Mouse (Mus musculus) spleen, adult 12 weeks (tissue): ENCODE data around the gene Dusp2.

Experiments
- DNase-seq: peaks from one replicate; pipeline ENCODE4 v3.0.0; 2022; ENCODE audit warnings: low spot score

Gene Dusp2

GRCm38 (mm10) chr2:127367126-127367820 lies 31.3 kb downstream of the Dusp2 start:
- no peak for DNase-seq

DNA sequence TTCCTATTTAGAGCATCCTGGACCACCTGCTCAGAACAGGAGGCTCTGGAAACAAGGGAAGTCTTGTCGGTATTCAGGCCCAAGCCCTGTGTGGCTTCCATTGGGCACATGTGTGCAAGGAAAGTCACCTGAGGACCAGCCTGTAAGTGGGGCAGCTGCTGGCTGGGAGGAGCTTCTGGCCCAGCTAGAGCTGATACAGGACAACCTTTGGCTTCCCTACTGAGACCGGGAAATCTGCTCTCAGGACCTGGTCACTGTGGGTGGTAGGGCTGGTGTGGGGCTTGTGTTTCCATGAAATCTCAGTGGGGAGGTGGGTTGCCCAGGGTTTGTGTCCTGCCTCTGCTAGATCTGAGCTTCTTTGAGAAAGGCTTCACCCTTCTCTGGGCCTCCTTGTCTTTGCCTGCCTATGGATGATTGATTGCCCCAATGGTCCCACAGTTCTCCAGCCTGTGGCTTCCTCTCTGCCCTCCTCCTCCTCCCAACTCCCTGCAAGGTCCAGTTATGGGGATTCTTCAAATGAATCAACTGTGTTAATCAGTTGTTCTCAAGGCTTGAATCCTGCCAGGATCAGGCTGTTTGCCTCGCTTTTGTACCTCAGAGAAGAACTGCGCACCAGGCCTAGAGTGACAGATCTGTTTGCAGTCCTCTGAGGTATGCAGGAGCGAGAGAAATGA lies 33.9 kb downstream of the Dusp2 start:
- DNase-seq, result no peak

DNA sequence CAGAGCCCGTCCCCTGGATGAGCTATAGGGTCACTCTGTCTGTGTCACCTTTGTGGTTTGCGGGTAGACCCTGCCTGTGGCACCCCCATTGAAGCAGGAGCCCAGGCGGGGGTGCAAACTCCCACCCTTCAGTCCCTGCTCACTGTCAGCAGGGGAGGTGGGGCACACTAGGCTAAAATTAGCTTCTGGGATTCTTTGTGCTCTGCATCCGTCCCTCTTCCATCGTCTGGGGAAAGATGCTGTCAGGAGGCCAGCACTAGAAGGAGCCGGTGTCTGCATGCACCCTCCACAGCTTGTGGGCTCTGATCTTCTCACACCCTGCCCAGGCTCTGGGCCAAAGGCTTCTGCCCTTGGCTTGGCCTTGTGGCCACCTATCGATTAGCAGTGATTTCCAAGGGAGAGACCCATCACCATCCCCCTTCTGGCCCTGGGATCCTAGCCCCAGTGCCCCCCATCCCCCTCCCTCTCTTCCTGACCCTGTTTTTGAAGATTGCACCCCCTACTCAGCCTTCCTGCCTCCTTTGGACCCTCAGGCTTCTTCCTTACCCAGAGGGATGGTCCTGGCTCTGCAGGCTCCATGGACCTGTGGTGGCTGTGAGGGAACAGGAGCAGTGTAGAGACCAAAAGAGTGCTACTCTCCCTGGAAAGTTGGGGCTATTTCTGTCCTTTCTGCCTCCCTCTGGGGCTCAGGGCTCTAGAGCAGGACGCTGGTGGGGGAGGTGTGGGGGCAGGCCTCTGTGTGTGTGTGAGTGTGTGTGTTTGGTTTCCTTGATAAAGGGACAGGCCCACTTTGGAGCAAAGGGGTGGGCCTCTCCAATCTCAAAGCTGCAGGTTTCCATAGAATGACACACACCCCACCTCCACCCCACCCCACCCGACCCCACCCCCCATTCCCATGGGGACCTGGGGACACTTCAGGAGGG lies 34.9 kb downstream of the Dusp2 start:
- DNase-seq, result no peak

DNA sequence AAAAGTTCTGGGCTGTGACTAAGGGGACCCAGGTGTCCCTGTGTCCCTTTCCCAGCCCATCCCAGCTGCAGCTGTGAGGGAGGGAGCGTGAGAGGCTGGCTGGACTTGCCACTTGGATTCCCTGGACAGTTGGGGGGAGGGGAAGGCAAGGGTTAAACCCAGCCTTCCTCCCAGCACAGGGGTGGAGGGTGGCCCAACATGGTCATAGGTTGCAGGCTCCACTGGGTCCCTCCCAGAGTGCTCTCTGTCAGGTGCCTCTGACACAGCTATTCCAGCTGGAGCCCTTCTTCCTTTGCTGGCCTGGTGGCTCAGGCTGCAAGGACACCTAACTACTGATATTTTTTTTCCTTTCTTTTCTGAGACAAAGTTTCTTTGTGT lies 35.5 kb downstream of the Dusp2 start:
- no peak for DNase-seq

DNA sequence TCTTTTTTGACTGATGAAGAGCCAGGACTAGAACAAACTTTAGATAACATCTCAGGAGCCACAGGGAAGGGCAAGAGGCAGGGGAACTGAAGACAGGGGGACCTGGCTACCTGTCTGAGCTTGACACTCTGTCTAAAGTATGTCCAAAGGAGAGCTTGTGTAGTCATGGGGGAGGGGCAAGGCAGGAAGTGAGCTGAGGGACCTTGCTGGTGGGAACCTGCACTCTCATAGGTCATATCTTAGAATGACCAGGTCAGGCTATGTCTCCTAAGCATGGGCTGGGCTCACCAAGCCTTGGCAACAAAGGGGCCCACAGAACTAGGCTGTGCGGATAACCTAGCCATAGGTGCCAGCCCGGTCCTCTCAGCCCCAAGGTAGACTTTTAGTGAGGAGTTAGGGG lies 36.1 kb downstream of the Dusp2 start:
- no peak for DNase-seq

DNA sequence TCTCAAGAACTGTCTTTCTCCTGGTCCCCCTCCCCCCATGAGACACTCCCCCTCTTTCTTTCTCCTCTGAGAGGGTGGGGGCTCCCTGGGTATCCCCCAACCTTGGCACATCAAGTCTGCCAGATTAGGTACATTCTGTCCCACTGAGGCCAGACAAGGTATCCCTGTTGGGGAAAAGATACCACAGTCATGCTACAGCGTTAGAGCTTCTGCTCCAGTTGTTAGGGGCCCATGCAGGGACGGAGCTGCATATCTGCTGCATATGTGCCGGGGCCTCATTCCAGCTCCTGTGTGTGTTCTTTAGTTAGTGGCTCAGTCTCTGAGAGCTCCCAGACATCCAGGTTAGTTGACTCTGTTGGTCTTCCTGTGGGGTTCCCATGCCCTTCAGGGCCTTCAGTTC lies 38.2 kb downstream of the Dusp2 start:
- no peak for DNase-seq

- no peak for DNase-seq
Measured at GRCm38 (mm10) chr2:127375087-127375486, 39.1 kb downstream of the Dusp2 start.

GRCm38 (mm10) chr2:127375759-127376341 lies 39.9 kb downstream of the Dusp2 start:
- no peak for DNase-seq

- DNase-seq, result no peak
Measured at GRCm38 (mm10) chr2:127376423-127377051, 40.6 kb downstream of the Dusp2 start.

DNA sequence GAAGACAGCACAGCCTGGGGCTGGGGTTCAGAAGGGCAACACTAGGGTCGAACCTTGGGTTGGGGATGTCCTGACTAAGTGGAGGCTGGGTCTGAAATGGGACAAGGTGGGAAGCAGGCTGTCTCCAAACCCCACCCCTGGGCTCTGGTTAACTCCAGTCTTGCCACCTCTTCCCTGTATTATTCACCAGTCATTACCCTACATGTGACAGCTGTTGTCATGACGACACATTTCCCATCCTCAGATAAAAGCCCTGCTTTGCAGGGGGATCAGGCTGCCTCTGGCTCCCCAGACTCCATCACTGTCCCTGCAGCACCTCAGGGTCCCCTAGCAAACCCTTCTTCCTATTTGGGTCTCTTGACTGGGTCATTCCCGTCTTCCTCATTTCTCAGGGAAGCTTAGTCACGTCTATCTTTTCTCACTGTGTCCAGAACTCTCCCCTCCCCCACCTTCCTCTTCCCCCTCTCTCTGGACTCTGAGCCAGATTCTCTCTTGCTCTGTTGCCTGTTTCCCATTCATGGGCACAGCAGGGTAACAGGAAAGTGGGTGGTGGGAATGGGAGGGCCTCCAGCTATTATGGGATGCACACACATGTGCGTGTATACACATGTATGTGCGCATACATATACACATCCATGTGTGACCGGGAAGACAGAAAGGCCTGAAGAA lies 42.1 kb downstream of the Dusp2 start:
- no peak for DNase-seq

- DNase-seq, result no peak
Measured at GRCm38 (mm10) chr2:127378611-127378990, 42.6 kb downstream of the Dusp2 start.

GRCm38 (mm10) chr2:127379250-127379649 lies 43.3 kb downstream of the Dusp2 start:
- DNase-seq, result no peak

DNA sequence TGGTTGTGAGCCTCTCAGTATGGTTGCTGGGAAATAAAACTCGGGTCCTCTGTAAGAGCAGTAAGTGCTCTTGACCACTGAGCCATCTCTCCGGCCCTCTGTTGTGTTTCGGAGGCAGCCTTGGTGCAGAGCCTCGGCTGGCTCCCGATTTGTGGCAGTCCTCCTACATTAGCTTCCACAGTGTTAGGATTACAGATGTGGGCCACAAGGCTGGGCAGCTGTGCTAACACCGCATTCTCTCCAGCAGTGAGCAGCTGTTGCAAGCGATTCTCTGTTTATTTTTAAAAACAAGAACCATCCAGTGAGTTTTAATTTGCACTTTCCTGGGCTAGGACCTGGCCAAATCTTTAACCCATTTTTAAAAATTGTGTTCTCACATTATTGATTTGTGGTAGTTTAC lies 47.9 kb downstream of the Dusp2 start:
- DNase-seq, result no peak

GRCm38 (mm10) chr2:127387521-127387920 lies 51.6 kb downstream of the Dusp2 start:
- DNase-seq, result no peak
